Mouse (Mus musculus) neural tube, embryonic 11.5 days (tissue): Measurements from ENCODE around the gene Cdc25a. TPM values are rescaled to one million over a fixed set of nuclear protein-coding genes. Genes with fewer than 3 reads are reported as not detected.

Source experiments
- ATAC-seq: fragments of 200-750 bp; cut with Nextera tagmentation; 2 replicates; pipeline ENCODE4 v1.8.0; 2017; ENCODE audit warnings: moderate number of reproducible peaks, mild to moderate bottlenecking, moderate TSS enrichment, moderate library complexity; ENCODE audit not compliant: insufficient read depth, low FRiP score, low TSS enrichment
- DNase-seq: peaks from one replicate; pipeline ENCODE4 v3.0.0-alpha.2; 2015; ENCODE audit warnings: low spot score
- H3K27ac ChIP-seq: fragments of 300-500 bp; sonication (generic); 2 replicates; pipeline ENCODE4 v1.5.1; 2014; ENCODE audit warnings: low read depth, mild to moderate bottlenecking, low read length
- H3K27me3 ChIP-seq: fragments of 300-500 bp; sonication (generic); 2 replicates; pipeline ENCODE4 v1.6.1; 2014; ENCODE audit warnings: mild to moderate bottlenecking, low read length, mixed read lengths; ENCODE audit not compliant: control insufficient read depth, insufficient read depth
- H3K36me3 ChIP-seq: fragments of 300-500 bp; sonication (generic); 2 replicates; pipeline ENCODE4 v1.6.1; 2014; ENCODE audit warnings: mild to moderate bottlenecking, low read length, moderate library complexity, mixed read lengths; ENCODE audit not compliant: control insufficient read depth, insufficient read depth
- H3K4me1 ChIP-seq: fragments of 300-500 bp; sonication (generic); 2 replicates; pipeline ENCODE4 v1.6.1; 2014; ENCODE audit warnings: low read length, mixed read lengths; ENCODE audit not compliant: control insufficient read depth, insufficient read depth
- H3K4me2 ChIP-seq: fragments of 300-500 bp; sonication (generic); 2 replicates; pipeline ENCODE4 v1.6.1; 2014; ENCODE audit warnings: low read depth, mild to moderate bottlenecking, moderate library complexity
- H3K4me3 ChIP-seq: fragments of 300-500 bp; sonication (generic); 2 replicates; pipeline ENCODE4 v1.5.1; 2014; ENCODE audit warnings: low read depth, low read length
- H3K9ac ChIP-seq: fragments of 300-500 bp; sonication (generic); 2 replicates; pipeline ENCODE4 v1.6.1; 2014; ENCODE audit warnings: mild to moderate bottlenecking, low read length
- H3K9me3 ChIP-seq: fragments of 300-500 bp; sonication (generic); 2 replicates; pipeline ENCODE4 v1.6.1; 2016; ENCODE audit warnings: low read length; ENCODE audit not compliant: control insufficient read depth
- WGBS: fragments of 180-500 bp; shearing (Covaris S2); extraction: QIAGEN DNeasy Blood & Tissue Kit; methylation state at CpG from one replicate; pipeline ENCODE4 v1.1.7; 2014; 5-methylcytosine and 5-hydroxymethylcytosine counted together
- polyA plus RNA-seq: library from polyadenylated mRNA; unstranded; fragments of >200 nt; fragmentation: Nextera tagmentation; extraction: Ambion mirVana; gene quantifications from 2 replicates; pipeline ENCODE4 v1.2.1, GENCODE M21; 2014

Cdc25a gene
- polyA plus RNA-seq, 1 experiment from 2014 or later: 35.4 TPM

DNA sequence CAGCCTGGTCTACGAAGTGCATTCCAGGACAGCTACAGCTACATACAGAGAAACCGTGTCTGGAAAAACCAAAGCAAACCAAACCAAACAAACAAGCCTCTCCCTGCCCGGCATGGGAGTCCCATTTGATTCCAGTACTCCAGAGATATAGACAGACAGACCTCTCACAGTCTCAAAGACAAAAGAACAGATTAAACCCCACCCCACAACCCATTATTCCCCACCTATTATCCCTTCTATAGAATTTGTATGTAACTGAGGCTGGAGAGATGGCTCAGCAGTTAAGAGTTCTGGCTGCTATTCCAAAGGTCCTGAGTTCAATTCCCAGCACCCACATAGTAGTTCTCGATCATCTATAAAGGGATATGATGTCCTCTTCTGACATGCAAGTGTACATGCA lies 34.5 kb downstream of the Cdc25a start:
- Histone ChIP-seq H3K4me2 (no peak overlapping the region), H3K9me3 (no peaks in the 10 kb centered on the region), H3K4me1 (no peaks in the 10 kb centered on the region), H3K27ac (no peak overlapping the region), H3K27me3 (no peaks in the 10 kb centered on the region), H3K4me3 (no peak overlapping the region), H3K36me3 (no peaks in the 10 kb centered on the region), H3K9ac (no peak overlapping the region)
- ATAC-seq (no peak), DNase-seq (no peak)
- 93% methylated on average over 4 of the region's 4 CpGs for WGBS

DNA sequence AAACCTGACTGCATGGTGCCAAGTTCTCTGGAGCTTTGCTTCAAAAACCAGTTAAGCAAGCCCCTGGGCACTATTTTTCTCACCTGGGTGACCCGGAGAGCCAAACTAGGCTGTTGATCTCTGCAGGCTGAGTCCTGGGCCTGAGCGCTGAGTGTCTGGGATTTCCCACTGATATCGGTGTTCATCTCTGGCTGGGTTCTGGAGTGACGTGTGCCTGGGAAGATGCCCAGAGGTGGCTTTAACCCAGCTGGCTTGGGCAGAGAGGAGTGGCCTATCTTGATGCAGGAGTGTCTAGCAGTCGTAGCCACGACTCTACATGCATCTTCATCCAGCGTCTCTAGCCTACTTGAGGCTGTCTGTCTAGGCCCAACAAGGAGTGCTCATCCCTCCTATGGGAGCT lies 36.4 kb downstream of the Cdc25a start:
- Histone ChIP-seq H3K9me3 (no peaks in the 10 kb centered on the region), H3K4me3 (no peak overlapping the region), H3K4me1 (no peaks in the 10 kb centered on the region), H3K36me3 (no peaks in the 10 kb centered on the region), H3K4me2 (no peak overlapping the region), H3K27ac (no peak overlapping the region), H3K9ac (no peak overlapping the region), H3K27me3 (no peaks in the 10 kb centered on the region)
- DNase-seq (no peak), ATAC-seq (no peak)
- 88% methylated on average over 7 of the region's 7 CpGs for WGBS

DNA sequence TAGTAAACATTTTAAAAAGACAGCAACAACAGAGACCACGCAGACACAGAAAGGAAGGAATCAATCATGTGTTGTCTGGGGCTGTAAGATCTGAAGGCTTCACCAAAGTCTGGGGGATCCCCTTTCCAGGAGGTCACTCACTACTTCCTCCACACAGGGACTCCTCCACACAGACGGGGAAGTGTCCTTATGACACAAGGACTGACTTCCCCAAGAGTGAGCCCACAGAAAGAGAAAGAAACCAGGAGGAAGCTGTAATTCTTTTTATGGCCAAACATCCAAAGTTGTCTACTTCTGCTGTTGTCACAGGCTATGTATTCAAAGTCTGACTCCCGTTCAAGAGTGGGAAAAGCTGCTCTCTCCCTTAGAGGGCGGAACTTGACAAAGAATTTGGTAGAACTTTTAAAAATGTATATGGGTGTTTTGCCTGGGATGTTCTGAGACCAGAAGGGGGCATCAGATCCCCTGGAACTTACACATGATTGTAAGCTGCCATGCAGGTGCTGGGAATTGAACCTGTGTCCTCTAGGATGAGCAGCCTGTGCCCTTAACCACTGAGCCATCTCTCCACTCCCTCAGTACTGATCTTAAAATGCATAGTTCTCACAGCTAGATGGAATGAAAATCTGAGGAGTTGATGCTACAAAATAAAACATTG lies 39.0 kb downstream of the Cdc25a start:
- WGBS: 71% methylated on average over 4 of the region's 4 CpGs
- Histone ChIP-seq H3K4me2 (no peak overlapping the region), H3K27ac (no peak overlapping the region)

DNA sequence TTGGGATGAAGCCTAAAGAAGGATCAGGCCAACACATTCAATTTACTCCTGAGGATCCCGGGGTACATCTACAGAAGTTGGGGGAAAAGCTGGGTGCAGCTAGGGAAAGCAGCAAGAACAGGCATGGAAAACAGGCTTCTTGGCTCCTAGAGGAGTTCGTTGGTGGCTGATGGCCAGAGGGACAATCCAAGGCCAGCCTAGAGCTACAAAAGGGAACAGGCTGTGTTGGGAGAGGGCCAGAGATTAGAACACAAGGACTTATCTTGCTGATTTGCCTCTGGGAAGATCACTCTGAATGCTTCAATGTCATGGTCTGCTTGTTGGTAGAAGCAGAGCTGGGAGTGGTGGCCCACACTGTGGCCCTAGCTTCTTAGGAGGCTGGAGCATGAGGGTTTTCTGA lies 42.6 kb downstream of the Cdc25a start:
- no peaks in the 10 kb centered on the region for H3K27me3 ChIP-seq
- H3K9me3 ChIP-seq: no peaks in the 10 kb centered on the region
- DNase-seq (no peak), ATAC-seq (no peak)
- H3K4me2 ChIP-seq: no peak overlapping the region
- H3K4me1 ChIP-seq: no peaks in the 10 kb centered on the region
- no peak overlapping the region for H3K4me3 ChIP-seq
- no peak overlapping the region for H3K27ac ChIP-seq
- H3K9ac ChIP-seq: no peak overlapping the region
- H3K36me3 ChIP-seq: no peaks in the 10 kb centered on the region
- WGBS: 90% methylated on average over 2 of the region's 2 CpGs

More for the DNA sequence above, 39.0 kb downstream of the Cdc25a start:
- Histone ChIP-seq H3K4me1 (no peaks in the 10 kb centered on the region), H3K4me3 (no peak overlapping the region), H3K9me3 (no peaks in the 10 kb centered on the region), H3K9ac (no peak overlapping the region), H3K36me3 (no peaks in the 10 kb centered on the region), H3K27me3 (no peaks in the 10 kb centered on the region)
- DNase-seq (no peak), ATAC-seq (no peak)

DNA sequence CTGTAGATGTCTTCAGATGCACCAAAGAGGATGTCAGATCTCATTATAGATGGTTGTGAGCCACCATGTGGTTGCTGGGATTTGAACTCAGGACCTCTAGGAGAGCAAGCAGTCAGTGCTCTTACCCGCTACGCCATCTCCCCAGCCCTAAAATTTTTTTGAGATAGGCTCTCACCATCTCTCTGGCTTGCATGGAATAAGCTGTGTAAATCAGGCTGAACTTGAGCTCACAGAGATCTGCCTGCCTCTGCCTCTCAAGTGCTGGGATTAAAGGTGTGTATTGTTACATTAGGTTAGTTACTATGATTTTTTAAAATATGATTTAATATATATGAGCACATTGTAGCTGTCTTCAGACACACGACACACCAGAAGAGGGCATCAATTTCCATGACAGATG lies 53.8 kb downstream of the Cdc25a start:
- peaks cover 6% of the 10 kb centered on the region for H3K4me1 ChIP-seq
- no peak overlapping the region for H3K4me3 ChIP-seq
- H3K9me3 ChIP-seq: no peaks in the 10 kb centered on the region
- H3K27me3 ChIP-seq: no peaks in the 10 kb centered on the region
- H3K4me2 ChIP-seq: no peak overlapping the region
- no peak for DNase-seq
- no peak for ATAC-seq
- H3K9ac ChIP-seq: no peak overlapping the region
- WGBS: 90% methylated on average over 3 of the region's 3 CpGs
- no peaks in the 10 kb centered on the region for H3K36me3 ChIP-seq
- no peak overlapping the region for H3K27ac ChIP-seq

DNA sequence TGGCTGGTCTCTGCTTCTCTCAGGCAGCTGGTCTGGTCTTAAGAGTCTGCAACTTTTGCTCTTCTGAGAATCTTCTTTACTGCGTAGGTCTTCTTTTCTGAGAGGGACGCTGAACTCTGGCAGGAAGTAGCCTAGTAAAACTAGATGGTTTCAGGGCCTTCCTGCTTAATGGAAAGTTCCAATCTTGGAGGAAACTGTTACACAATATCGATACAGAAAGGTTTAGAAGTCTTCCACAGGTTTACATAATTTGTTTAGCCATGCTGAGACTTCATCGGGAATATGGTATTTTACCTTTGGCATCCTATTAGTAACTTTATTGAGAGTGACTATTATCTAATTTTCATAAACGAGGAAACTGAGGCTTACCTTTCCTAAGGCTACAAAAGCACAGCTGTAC lies 54.7 kb downstream of the Cdc25a start:
- H3K4me1 ChIP-seq: peaks cover 6% of the 10 kb centered on the region
- no peaks in the 10 kb centered on the region for H3K36me3 ChIP-seq
- ATAC-seq: no peak
- H3K9ac ChIP-seq: no peak overlapping the region
- H3K4me2 ChIP-seq: no peak overlapping the region
- WGBS: 93% methylated on average over 5 of the region's 5 CpGs
- DNase-seq: no peak
- H3K27ac ChIP-seq: no peak overlapping the region
- H3K9me3 ChIP-seq: no peaks in the 10 kb centered on the region
- H3K27me3 ChIP-seq: no peaks in the 10 kb centered on the region
- no peak overlapping the region for H3K4me3 ChIP-seq

DNA sequence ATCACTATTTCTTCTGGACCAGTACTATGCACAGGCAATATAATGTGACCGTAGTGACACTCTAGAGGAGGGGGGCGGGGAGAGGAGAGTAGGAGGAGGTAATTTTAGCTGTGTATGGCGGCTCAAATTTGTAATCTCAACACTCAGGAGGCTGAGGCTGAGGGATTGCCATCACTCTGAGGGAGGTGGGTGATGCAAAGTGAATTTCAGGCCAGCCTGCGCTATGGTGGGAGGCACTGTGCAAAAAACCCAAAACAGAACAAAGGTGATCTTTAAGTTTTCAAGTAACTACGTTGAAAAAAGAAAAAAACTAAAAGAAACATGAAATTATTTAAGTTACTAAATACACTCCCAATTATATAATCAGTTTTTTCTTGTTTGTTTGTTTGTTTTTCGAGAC lies 55.4 kb downstream of the Cdc25a start:
- Histone ChIP-seq H3K4me2 (peak overlapping the region; percentile 80), H3K4me3 (peak overlapping the region; percentile 75), H3K36me3 (no peaks in the 10 kb centered on the region), H3K9me3 (no peaks in the 10 kb centered on the region), H3K27ac (peak overlapping the region; percentile 89; the same call in 1 of the 2 replicates), H3K27me3 (no peaks in the 10 kb centered on the region), H3K9ac (no peak overlapping the region), H3K4me1 (peaks cover 6% of the 10 kb centered on the region)
- WGBS: 73% methylated on average over 6 of the region's 6 CpGs
- DNase-seq: peak; percentile 16
- no peak for ATAC-seq

DNA sequence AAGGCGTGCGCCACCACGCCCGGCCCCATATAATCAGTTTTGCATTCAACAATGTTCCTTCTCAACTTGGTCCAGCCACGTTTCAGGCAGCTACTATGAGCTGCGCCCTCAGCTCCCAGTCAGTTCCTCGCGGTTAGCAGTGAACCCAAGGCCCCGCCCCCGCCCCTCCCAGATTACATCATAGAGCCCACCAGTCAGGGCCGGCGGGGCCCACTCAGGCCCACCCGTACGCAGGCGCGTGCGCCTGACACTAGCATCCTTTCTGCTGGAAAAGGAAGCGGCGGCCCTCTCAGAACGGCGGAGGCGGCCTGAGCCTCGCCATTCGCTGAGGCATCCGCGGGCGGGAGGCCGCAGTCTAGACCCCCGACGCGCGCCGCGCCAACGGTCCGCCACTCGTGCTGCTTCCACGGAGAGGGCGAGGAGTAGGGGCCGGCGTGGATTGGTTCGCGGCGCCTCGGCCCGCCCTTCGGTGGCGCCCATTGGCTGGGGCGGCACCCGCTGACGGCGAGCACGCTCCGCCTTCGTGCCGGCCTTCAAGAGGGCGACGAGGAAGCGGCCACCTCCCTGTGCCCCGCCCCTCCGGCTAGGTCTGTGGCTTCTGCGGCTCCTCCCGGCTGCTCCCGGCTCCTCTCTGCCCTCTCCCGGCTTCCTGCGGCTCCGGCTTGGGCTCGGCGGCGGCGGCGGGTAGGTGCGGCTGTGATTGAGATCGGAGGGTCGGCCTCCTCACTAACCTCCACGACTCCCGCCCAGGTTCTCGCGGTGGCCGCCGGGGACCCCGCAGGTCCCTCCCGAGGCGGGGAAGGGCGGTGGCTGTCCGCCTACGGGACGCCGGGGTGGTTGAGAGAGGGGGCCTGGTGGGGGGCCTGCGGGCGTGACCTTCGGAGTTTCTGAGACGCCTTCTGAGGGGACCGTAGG lies 56.1 kb downstream of the Cdc25a start, which contains the start of gene Map4:
TSS of gene Map4 (plus strand) at position 204 of the 915 bp plus-strand sequence.
- Histone ChIP-seq H3K36me3 (no peaks in the 10 kb centered on the region), H3K4me1 (peaks cover 6% of the 10 kb centered on the region), H3K27ac (peak within 1 kb of the TSS; percentile 89), H3K9me3 (no peaks in the 10 kb centered on the region), H3K27me3 (no peaks in the 10 kb centered on the region), H3K9ac (peak within 1 kb of the TSS; percentile 84), H3K4me3 (peak within 1 kb of the TSS; percentile 75), H3K4me2 (peak within 1 kb of the TSS; percentile 80)
- peak; percentile 97 for DNase-seq
- ATAC-seq: peak; percentile 98
- WGBS: under 1% methylated on average over 91 of the region's 94 CpGs
